Mouse (Mus musculus) cerebellum, adult 2 months (tissue): Measurements from ENCODE around the gene Fblim1.

Experiments
- CTCF ChIP-seq: fragments of 200-500 bp; IDR thresholded peaks from 2 replicates; pipeline ENCODE4 v1.5.1; 2011; ENCODE audit warnings: low read depth, mild to moderate bottlenecking, control low read depth, low read length, moderate library complexity, borderline replicate concordance; ENCODE audit not compliant: insufficient read depth
- POLR2A ChIP-seq: fragments of 200-500 bp; IDR thresholded peaks from 2 replicates; pipeline ENCODE4 v1.6.1; 2011; ENCODE audit warnings: low read length, control low read depth, borderline replicate concordance; ENCODE audit not compliant: insufficient read depth

- TF ChIP-seq CTCF (no peak), POLR2A (no peak)
Measured at GRCm38 (mm10) chr4:141604493-141604892, 1.4 kb downstream of the Fblim1 start.
